Mouse (Mus musculus): ENCODE measurements around the gene Tmc1.

GRCm38 (mm10) chr19:20910356-20910755 is 43.6 kb downstream of the Tmc1 start:
- TF ChIP-seq CTCF (IDR thresholded peaks at IDR 0.05; ENCODE audit: borderline replicate concordance, control insufficient read depth, extremely low read depth, insufficient read depth, low read length, poor library complexity) = no peak
- TF ChIP-seq POLR2A (IDR thresholded peaks at IDR 0.05; ENCODE audit: control insufficient read depth, extremely low read depth, insufficient read depth, low read length, poor library complexity) = no peak
